16 mouse cellular contexts compared by ENCODE assay signal in genomic region chr12:58695680-58696079, GRCm38 (mm10).
"Had no signal": no experiment of that assay in that cellular context is flagged by ENCODE, and none has a peak within 500 bp of the region (broad histone marks: within the 10 kb centered on the region; RNA-seq: fewer than 3 reads in every experiment).

No protein-coding gene starts in this region.

- H3K4me1 ChIP-seq: midbrain, embryonic 10.5 days; midbrain, embryonic 12.5 days; neural tube, embryonic 13.5 days; stomach, embryonic 15.5 days had no signal

- H3K27me3 ChIP-seq: midbrain, embryonic 12.5 days; neural tube, embryonic 13.5 days; stomach, embryonic 15.5 days had no signal

- H3K9ac ChIP-seq: liver, embryonic 14.5 days; lung, embryonic 14.5 days; midbrain, embryonic 12.5 days; neural tube, embryonic 13.5 days; stomach, embryonic 15.5 days had no signal

- H3K4me2 ChIP-seq: lung, embryonic 14.5 days; midbrain, embryonic 12.5 days; neural tube, embryonic 13.5 days; stomach, embryonic 15.5 days had no signal

- H3K27ac ChIP-seq: liver, embryonic 14.5 days; midbrain, embryonic 10.5 days; midbrain, embryonic 12.5 days; neural tube, embryonic 13.5 days; stomach, embryonic 15.5 days; stomach, postnatal 0 days had no signal

- H3K36me3 ChIP-seq: midbrain, embryonic 10.5 days; midbrain, embryonic 12.5 days; neural tube, embryonic 13.5 days; stomach, embryonic 15.5 days had no signal

- H3K4me3 ChIP-seq: midbrain, embryonic 10.5 days; midbrain, embryonic 12.5 days; myocyte; neural tube, embryonic 13.5 days; stomach, embryonic 15.5 days had no signal

- DNase-seq: lung, adult 18-20 months; lung, embryonic 14.5 days; lung, postnatal 10 days; lung, postnatal 4 days; midbrain, embryonic 14.5 days; right cerebral cortex, postnatal 25 days; thymus, adult 18-20 months; thymus, postnatal 14 days; thymus, postnatal 36 days had no signal

- H3K9me3 ChIP-seq: midbrain, embryonic 12.5 days; neural tube, embryonic 13.5 days; stomach, embryonic 15.5 days had no signal
